Mouse (Mus musculus) adrenal gland, adult 2 months (tissue): ENCODE measurements at regions not wholly inside any gene's neighbourhood (a gene's known extent, or its start where the extent isn't known, plus 50 kb on each side); places are given as distances from the start of the nearest gene placed in this dataset.

ENCODE experiments used
- DNase-seq: peaks from one replicate; pipeline ENCODE4 v3.0.0; 2021

DNA sequence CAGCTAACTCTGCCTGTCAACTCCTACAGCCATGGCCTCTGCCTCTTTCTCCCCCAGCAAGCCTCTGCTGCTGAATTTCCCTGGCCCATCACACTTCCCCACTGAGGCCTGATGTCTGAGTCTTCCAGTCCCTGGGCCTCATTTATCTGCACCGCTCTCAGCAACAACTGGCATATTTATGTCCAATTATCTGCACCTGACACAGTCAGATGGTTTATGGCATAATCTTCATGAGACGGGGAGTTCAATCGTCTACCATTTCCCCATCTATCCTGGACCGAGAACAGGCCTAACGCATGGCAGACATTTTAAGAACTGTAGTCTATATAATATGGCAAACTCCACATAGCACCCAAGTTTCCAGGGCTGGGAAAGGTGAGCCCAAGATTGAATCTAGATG, 1512.8 kb upstream of the Gm6569 start:
- DNase-seq: no peak

- no peak for DNase-seq
Measured at GRCm38 (mm10) chr15:72322127-72322526, 1512.2 kb upstream of the Gm6569 start.

GRCm38 (mm10) chr15:72323158-72323557, 1511.2 kb upstream of the Gm6569 start:
- DNase-seq: no peak

- no peak for DNase-seq
Measured at GRCm38 (mm10) chr15:72331262-72331661, 1503.1 kb upstream of the Gm6569 start.

GRCm38 (mm10) chr15:72334497-72334896, 1499.9 kb upstream of the Gm6569 start:
- no peak for DNase-seq

GRCm38 (mm10) chr15:72339629-72340028, 1494.7 kb upstream of the Gm6569 start:
- DNase-seq: no peak

- no peak for DNase-seq
Measured at GRCm38 (mm10) chr15:72341991-72342390, 1492.4 kb upstream of the Gm6569 start.

DNA sequence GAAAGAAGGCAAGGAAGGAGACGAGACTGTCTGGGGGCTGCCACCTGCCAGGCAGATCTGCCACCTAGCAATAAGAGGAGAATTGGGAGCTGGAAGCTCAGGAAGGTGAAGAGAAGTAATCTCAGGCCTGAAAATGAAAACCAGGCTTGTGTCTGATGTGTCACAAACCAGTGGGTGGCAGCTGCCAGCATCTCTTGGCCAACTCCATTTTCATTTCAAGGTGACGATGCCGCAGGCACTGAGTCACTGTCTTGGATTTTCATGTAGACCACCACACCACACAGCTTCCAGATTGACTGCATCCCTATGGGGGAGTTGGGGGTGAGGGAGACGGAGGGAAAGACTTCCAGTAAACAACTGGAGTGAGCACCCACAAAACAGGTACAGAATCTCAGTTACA, 1491.9 kb upstream of the Gm6569 start:
- no peak for DNase-seq

- DNase-seq: no peak
Measured at GRCm38 (mm10) chr15:72343794-72344193, 1490.6 kb upstream of the Gm6569 start.

DNA sequence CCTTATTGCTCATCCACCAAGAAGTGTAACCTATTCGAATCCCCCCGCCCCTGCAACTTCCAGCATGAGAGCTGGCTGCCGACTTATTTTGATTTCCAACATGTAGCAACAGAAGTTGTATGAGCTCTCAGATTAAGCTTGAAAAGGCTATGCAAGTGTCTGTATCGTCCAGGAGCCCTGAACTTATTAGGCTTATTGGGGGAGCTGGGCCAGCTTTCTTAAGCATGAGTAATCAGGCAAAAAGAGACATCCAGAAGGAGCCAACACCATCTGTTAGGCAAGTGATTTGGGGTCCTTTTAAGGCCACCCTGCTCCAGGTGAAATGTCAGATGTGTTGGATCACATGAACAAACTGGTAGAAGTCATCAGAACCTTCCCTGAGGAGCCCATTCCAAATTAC, 1481.0 kb upstream of the Gm6569 start:
- no peak for DNase-seq

DNA sequence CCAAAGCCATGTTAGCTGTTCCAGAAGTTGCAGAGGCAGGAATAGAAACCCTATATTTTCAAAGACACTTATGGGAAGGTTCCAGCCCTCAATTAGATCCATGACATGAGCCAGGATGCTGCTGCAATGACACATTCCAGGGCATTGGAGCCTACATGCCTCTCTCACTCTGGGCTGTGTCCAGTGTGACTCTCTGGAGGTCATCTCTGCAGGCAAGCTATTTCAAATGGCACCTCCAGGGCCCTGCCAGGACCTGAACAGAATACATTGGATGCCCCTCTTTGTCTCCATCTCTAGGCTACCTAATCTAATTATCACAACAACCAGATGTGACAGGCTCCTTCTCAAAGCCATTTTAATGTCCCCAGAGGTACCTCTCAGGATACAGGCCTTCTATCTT, 1478.7 kb upstream of the Gm6569 start:
- DNase-seq: no peak

DNA sequence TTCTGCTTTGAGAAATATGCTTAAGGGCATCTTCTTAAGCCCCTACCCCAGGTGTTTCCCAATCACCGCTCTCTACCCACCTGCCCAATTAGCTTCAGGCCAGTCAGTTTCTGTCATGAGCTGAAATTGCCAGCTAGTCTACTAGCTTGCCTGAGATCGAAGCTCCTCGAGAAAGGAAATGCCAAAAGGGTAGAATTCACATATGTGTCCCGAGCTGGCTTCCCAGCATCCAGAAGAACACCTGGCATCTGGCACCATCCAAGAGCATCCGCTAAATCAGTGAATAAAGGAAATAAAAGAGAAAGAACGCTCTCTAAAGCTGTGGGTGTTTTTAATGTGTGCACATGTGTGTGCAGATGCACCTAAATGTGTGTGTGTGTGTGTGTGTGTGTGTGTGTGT, 1474.7 kb upstream of the Gm6569 start:
- no peak for DNase-seq

DNA sequence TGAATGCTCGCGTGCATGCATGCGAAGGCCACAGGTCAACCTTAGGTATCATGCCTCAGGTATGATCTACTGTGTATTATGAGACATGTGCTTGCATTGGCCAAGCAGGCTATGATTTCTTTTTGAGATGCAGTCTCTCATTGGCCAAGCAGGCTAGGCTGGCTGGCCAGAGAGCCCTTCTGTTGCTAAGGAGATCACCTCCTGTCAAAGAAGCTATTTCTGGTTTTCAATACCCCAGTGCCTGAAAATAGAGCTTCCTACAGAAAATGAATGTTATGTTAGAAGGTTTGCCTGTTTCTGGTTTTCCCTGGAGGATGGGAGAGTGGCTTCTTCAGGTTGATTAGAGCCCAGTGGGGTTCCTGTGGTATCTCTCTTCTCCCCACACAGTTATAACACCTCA, 1474.3 kb upstream of the Gm6569 start:
- DNase-seq: no peak

GRCm38 (mm10) chr15:72360463-72361030, 1473.8 kb upstream of the Gm6569 start:
- no peak for DNase-seq

- DNase-seq: no peak
Measured at GRCm38 (mm10) chr15:72373041-72373440, 1461.3 kb upstream of the Gm6569 start.

GRCm38 (mm10) chr15:72377201-72377600, 1457.2 kb upstream of the Gm6569 start:
- no peak for DNase-seq

DNA sequence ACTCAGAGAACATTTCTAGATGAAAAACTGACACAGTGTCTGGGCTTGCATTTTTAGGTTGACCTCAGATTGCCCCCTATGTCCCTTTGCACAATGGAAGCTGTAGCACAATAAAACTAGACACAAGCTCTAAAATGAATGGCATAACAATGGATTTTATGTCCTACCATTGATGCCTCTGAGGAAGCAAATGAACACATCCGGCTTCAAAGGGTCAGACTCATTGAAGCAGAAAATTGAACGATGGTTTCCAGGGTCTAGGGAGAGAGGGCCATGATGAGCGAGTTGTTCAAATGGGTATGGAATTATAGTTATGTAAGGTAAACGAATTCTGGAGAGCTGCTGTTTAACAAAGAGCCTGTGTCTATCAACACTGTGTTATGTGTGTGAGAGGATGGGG, 1455.1 kb upstream of the Gm6569 start:
- DNase-seq: no peak

- DNase-seq: no peak
Measured at GRCm38 (mm10) chr15:72381164-72381563, 1453.2 kb upstream of the Gm6569 start.

- DNase-seq: no peak
Measured at GRCm38 (mm10) chr15:72381744-72382143, 1452.6 kb upstream of the Gm6569 start.

- no peak for DNase-seq
Measured at GRCm38 (mm10) chr15:72382521-72382920, 1451.8 kb upstream of the Gm6569 start.

GRCm38 (mm10) chr15:72383062-72383461, 1451.3 kb upstream of the Gm6569 start:
- no peak for DNase-seq

DNA sequence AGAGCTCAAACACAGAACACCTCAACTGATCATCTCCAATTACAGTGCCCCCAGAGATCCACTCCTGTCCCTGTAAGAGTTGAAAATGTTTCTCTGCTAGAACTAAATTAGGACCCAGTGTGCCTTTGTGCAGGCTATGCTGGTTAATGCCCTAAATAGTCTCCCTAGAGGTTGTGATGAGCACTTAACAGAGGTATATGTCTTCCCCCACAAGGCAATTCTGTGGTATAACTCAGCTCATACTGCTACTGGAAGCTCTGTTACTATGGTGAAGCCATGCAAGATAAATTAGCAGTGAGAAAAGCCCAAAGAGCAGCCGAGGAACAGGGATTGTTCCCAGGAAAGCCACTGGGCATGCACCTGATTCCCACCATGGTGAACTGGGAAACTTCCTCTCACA, 1450.9 kb upstream of the Gm6569 start:
- DNase-seq: no peak

DNA sequence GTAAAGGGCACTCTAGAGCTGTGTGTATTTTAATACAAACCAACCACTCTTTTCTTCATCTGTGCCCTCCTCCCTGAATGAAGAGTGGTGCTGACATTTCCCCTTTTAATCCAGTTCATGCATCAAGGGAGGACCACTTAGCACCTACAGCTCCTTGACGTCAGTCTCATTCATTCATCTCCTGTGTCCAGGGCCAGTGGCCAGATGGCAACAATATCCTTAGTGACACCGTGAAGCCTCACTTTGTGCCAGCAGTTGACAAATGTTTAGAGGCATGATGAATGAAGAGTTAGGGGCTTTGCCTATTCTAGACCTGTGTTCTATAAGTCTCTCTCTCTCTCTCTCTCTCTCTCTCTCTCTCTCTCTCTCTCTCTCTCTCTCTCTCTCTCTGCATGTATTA, 1441.1 kb upstream of the Gm6569 start:
- no peak for DNase-seq

DNA sequence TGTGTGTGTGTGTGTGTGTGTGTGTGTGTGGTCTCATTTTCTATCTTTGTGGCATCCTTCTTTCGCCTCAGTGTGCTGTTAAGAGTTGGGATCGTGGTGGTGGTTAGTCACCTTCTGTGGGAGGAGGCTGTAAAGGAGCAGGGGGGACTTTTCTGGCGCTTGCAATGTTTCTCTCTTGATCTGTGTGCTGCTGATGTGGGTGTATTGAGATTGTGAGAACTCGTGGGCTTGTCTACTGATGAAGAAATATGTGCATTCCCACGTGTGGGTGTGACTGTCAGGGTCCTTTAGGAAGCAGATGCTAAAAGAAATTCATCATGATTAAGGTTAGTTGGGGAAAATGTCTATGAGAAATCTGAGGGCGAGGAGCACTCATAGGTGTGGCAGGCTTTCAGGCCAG, 1422.4 kb upstream of the Gm6569 start:
- DNase-seq: no peak
